Mouse (Mus musculus): ENCODE results near the gene Doc2a. TPM values are rescaled to one million over a fixed set of nuclear protein-coding genes. Genes with fewer than 3 reads are reported as not detected.
A peak's percentile ranks its signal among the peaks of the same experiment; 100 is the strongest.

Doc2a gene
- polyA plus RNA-seq, 1 experiment from 2014 or later, result 0.37 TPM

GRCm38 (mm10) chr7:126860987-126861386 lies 13.8 kb downstream of the Doc2a start:
- Histone ChIP-seq H3K36me3 (ENCODE audit: control insufficient read depth, insufficient read depth, low read length) (peaks cover 11% of the 10 kb centered on the region), H3K27ac (ENCODE audit: low read length) (no peak overlapping the region), H3K4me2 (ENCODE audit: low read depth, low read length) (peak overlapping the region; percentile 62), H3K4me3 (ENCODE audit: low read length) (peak overlapping the region; percentile 65), H3K4me1 (ENCODE audit: control insufficient read depth, insufficient read depth, low read length) (peaks cover 30% of the 10 kb centered on the region), H3K9ac (ENCODE audit: low read depth, low read length) (peak overlapping the region; percentile 76), H3K9me3 (ENCODE audit: control insufficient read depth, low read length) (no peaks in the 10 kb centered on the region), H3K27me3 (replicated peaks; ENCODE audit: control insufficient read depth, insufficient read depth, low read length) (no peaks in the 10 kb centered on the region)
- WGBS, result 59% methylated on average over 5 of the region's 5 CpGs
- ATAC-seq, result no peak

GRCm38 (mm10) chr7:126861429-126862130 lies 14.4 kb downstream of the Doc2a start, which contains the start of gene Hirip3:
Gene Hirip3 (plus strand): TSS chr7:126861972.
- Histone ChIP-seq H3K9me3 (ENCODE audit: control insufficient read depth, low read length) (no peaks in the 10 kb centered on the region), H3K27me3 (replicated peaks; ENCODE audit: control insufficient read depth, insufficient read depth, low read length) (no peaks in the 10 kb centered on the region), H3K27ac (ENCODE audit: low read length) (peak within 1 kb of the TSS; percentile 71), H3K36me3 (ENCODE audit: control insufficient read depth, insufficient read depth, low read length) (peaks cover 10% of the 10 kb centered on the region), H3K4me2 (ENCODE audit: low read depth, low read length) (peak within 1 kb of the TSS; percentile 78), H3K9ac (ENCODE audit: low read depth, low read length) (peak within 1 kb of the TSS; percentile 76), H3K4me3 (ENCODE audit: low read length) (peak within 1 kb of the TSS; percentile 65), H3K4me1 (ENCODE audit: control insufficient read depth, insufficient read depth, low read length) (peaks cover 30% of the 10 kb centered on the region)
- 1% methylated on average over 42 of the region's 42 CpGs for WGBS
- peak; percentile 94 for ATAC-seq

GRCm38 (mm10) chr7:126862147-126862784 lies 15.1 kb downstream of the Doc2a start, which contains the start of gene Ino80e:
Gene Ino80e (minus strand): TSS chr7:126862377.
- H3K9me3 ChIP-seq (ENCODE audit: control insufficient read depth, low read length), result no peaks in the 10 kb centered on the region
- peaks cover 30% of the 10 kb centered on the region for H3K4me1 ChIP-seq (ENCODE audit: control insufficient read depth, insufficient read depth, low read length)
- H3K27me3 ChIP-seq (replicated peaks; ENCODE audit: control insufficient read depth, insufficient read depth, low read length), result no peaks in the 10 kb centered on the region
- H3K4me2 ChIP-seq (ENCODE audit: low read depth, low read length), result peak within 1 kb of the TSS; percentile 78
- peak; percentile 75 for ATAC-seq
- WGBS, result under 1% methylated on average over 41 of the region's 41 CpGs
- H3K36me3 ChIP-seq (ENCODE audit: control insufficient read depth, insufficient read depth, low read length), result peaks cover 4% of the 10 kb centered on the region
- H3K9ac ChIP-seq (ENCODE audit: low read depth, low read length), result peak within 1 kb of the TSS; percentile 76
- peak within 1 kb of the TSS; percentile 65 for H3K4me3 ChIP-seq (ENCODE audit: low read length)
- H3K27ac ChIP-seq (ENCODE audit: low read length), result peak within 1 kb of the TSS; percentile 71

- Histone ChIP-seq H3K27ac (ENCODE audit: low read length) (no peak overlapping the region), H3K4me1 (ENCODE audit: control insufficient read depth, insufficient read depth, low read length) (peaks cover 30% of the 10 kb centered on the region), H3K36me3 (ENCODE audit: control insufficient read depth, insufficient read depth, low read length) (no peaks in the 10 kb centered on the region; the same call in 1 of the 2 replicates), H3K27me3 (replicated peaks; ENCODE audit: control insufficient read depth, insufficient read depth, low read length) (no peaks in the 10 kb centered on the region), H3K9ac (ENCODE audit: low read depth, low read length) (peak overlapping the region; percentile 65), H3K9me3 (ENCODE audit: control insufficient read depth, low read length) (no peaks in the 10 kb centered on the region), H3K4me2 (ENCODE audit: low read depth, low read length) (peak overlapping the region; percentile 78), H3K4me3 (ENCODE audit: low read length) (peak overlapping the region; percentile 65; the same call in 1 of the 2 replicates)
- no peak for ATAC-seq
- WGBS, result 58% methylated on average over 6 of the region's 6 CpGs
These were observed 16.6 kb downstream of the Doc2a start for GRCm38 (mm10) chr7:126863791-126864190.

GRCm38 (mm10) chr7:126867534-126867933 lies 20.3 kb downstream of the Doc2a start:
- 80% methylated on average over 2 of the region's 2 CpGs for WGBS
- Histone ChIP-seq H3K4me2 (ENCODE audit: low read depth, low read length) (no peak overlapping the region), H3K9me3 (ENCODE audit: control insufficient read depth, low read length) (no peaks in the 10 kb centered on the region), H3K4me1 (ENCODE audit: control insufficient read depth, insufficient read depth, low read length) (peaks cover 22% of the 10 kb centered on the region), H3K36me3 (ENCODE audit: control insufficient read depth, insufficient read depth, low read length) (peaks cover 17% of the 10 kb centered on the region), H3K4me3 (ENCODE audit: low read length) (no peak overlapping the region), H3K27ac (ENCODE audit: low read length) (no peak overlapping the region), H3K9ac (ENCODE audit: low read depth, low read length) (no peak overlapping the region), H3K27me3 (replicated peaks; ENCODE audit: control insufficient read depth, insufficient read depth, low read length) (no peaks in the 10 kb centered on the region)
- ATAC-seq, result no peak

- H3K4me2 ChIP-seq (ENCODE audit: low read depth, low read length), result no peak overlapping the region
- H3K9ac ChIP-seq (ENCODE audit: low read depth, low read length), result no peak overlapping the region
- no peaks in the 10 kb centered on the region for H3K27me3 ChIP-seq (replicated peaks; ENCODE audit: control insufficient read depth, insufficient read depth, low read length)
- H3K4me1 ChIP-seq (ENCODE audit: control insufficient read depth, insufficient read depth, low read length), result peaks cover 18% of the 10 kb centered on the region
- no peak for ATAC-seq
- 82% methylated on average over 12 of the region's 12 CpGs for WGBS
- H3K27ac ChIP-seq (ENCODE audit: low read length), result no peak overlapping the region
- peaks cover 20% of the 10 kb centered on the region for H3K36me3 ChIP-seq (ENCODE audit: control insufficient read depth, insufficient read depth, low read length)
- H3K9me3 ChIP-seq (ENCODE audit: control insufficient read depth, low read length), result no peaks in the 10 kb centered on the region
- H3K4me3 ChIP-seq (ENCODE audit: low read length), result no peak overlapping the region
These were observed 20.8 kb downstream of the Doc2a start for GRCm38 (mm10) chr7:126868003-126868402.

- Histone ChIP-seq H3K9ac (ENCODE audit: low read depth, low read length) (no peak overlapping the region), H3K4me1 (ENCODE audit: control insufficient read depth, insufficient read depth, low read length) (no peaks in the 10 kb centered on the region), H3K36me3 (ENCODE audit: control insufficient read depth, insufficient read depth, low read length) (peaks cover 26% of the 10 kb centered on the region), H3K4me2 (ENCODE audit: low read depth, low read length) (no peak overlapping the region), H3K9me3 (ENCODE audit: control insufficient read depth, low read length) (no peaks in the 10 kb centered on the region), H3K4me3 (ENCODE audit: low read length) (no peak overlapping the region), H3K27ac (ENCODE audit: low read length) (no peak overlapping the region), H3K27me3 (replicated peaks; ENCODE audit: control insufficient read depth, insufficient read depth, low read length) (no peaks in the 10 kb centered on the region)
- WGBS, result 93% methylated on average over 23 of the region's 23 CpGs
- ATAC-seq, result no peak
These were observed 22.7 kb downstream of the Doc2a start for GRCm38 (mm10) chr7:126869780-126870519.

- no peak for ATAC-seq
- Histone ChIP-seq H3K27ac (ENCODE audit: low read length) (no peak overlapping the region), H3K36me3 (ENCODE audit: control insufficient read depth, insufficient read depth, low read length) (peaks cover 31% of the 10 kb centered on the region), H3K9ac (ENCODE audit: low read depth, low read length) (no peak overlapping the region), H3K4me3 (ENCODE audit: low read length) (no peak overlapping the region), H3K27me3 (replicated peaks; ENCODE audit: control insufficient read depth, insufficient read depth, low read length) (no peaks in the 10 kb centered on the region), H3K4me1 (ENCODE audit: control insufficient read depth, insufficient read depth, low read length) (no peaks in the 10 kb centered on the region), H3K4me2 (ENCODE audit: low read depth, low read length) (no peak overlapping the region), H3K9me3 (ENCODE audit: control insufficient read depth, low read length) (no peaks in the 10 kb centered on the region)
- WGBS, result 98% methylated on average over 2 of the region's 2 CpGs
These were observed 23.3 kb downstream of the Doc2a start for GRCm38 (mm10) chr7:126870520-126870891.

GRCm38 (mm10) chr7:126877239-126877638 lies 30.0 kb downstream of the Doc2a start:
- H3K4me1 ChIP-seq (ENCODE audit: control insufficient read depth, insufficient read depth, low read length), result 0 out of 2 replicates have a peak, but pooled peaks cover 8% of the 10 kb centered on the region
- H3K4me2 ChIP-seq (ENCODE audit: low read depth, low read length), result no peak overlapping the region
- no peaks in the 10 kb centered on the region for H3K27me3 ChIP-seq (replicated peaks; ENCODE audit: control insufficient read depth, insufficient read depth, low read length)
- H3K27ac ChIP-seq (ENCODE audit: low read length), result no peak overlapping the region
- H3K9ac ChIP-seq (ENCODE audit: low read depth, low read length), result no peak overlapping the region
- ATAC-seq, result no peak
- peaks cover 46% of the 10 kb centered on the region for H3K36me3 ChIP-seq (ENCODE audit: control insufficient read depth, insufficient read depth, low read length)
- no peak overlapping the region for H3K4me3 ChIP-seq (ENCODE audit: low read length)
- WGBS, result 97% methylated on average over 1 of the region's 1 CpGs
- no peaks in the 10 kb centered on the region for H3K9me3 ChIP-seq (ENCODE audit: control insufficient read depth, low read length)

Data from intestine, embryonic 16.5 days (tissue).